Mouse (Mus musculus) frontal cortex, postnatal 14 days (tissue): ENCODE results near the gene Gm10570.

Source experiments
- DNase-seq, 2 experiments: peaks; one replicate each; pipeline ENCODE4 v3.0.0; 2022; ENCODE audit warnings: low spot score in 2 of 2

Gene Gm10570

GRCm38 (mm10) chr4:130306796-130307630, 1.5 kb downstream of the Gm10570 start:
- DNase-seq = no peak

DNA sequence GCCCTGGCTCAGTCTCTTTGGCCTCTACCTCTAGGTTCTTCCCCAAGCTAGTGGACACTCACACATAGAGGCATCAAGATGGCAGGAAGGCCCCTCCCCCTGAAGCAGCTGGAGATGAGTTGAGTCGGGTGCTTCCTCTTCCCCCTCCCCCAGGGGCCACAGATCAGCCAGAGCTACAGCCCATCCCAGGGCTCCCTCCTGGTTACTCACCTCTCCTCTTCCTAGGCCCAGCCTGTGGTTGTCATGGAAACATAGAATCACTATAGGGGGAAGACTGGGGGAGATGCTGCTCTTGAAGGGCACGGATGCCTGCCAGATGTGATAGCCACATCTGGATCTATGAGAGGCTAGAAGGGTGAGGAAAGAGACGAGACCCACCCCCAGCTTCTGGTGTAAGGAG, 3.7 kb downstream of the Gm10570 start:
- DNase-seq = no peak

DNA sequence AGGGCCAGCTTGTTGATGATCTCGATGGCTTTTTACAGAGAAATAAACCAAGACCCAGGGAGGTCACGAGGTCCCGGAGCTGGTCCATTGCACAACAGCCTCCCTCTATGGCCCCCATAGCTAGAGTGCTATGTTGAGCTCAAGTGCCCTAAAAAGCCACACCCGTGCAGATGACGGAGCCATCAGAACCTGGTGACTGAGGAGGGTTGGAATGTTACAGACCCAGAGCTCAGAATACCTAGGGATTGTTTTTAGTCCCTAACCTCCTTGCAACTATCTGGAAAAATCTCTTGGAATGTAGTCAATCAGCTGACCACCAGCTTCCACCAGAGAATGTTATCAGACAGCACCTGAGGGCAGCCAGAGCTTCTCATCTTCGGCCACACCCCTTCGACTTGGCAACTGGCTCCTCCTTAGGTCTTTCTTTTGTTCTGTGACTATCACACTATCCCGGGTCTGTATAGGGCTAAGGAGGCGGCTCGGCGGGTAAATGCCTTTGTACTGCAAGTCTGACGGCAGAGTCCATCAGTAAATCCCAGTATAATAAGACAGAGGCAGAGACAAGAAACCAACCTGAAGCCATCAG, 6.1 kb downstream of the Gm10570 start:
- DNase-seq = no peak

- no peak for DNase-seq
Observed at GRCm38 (mm10) chr4:130299629-130300018, 8.8 kb downstream of the Gm10570 start.

DNA sequence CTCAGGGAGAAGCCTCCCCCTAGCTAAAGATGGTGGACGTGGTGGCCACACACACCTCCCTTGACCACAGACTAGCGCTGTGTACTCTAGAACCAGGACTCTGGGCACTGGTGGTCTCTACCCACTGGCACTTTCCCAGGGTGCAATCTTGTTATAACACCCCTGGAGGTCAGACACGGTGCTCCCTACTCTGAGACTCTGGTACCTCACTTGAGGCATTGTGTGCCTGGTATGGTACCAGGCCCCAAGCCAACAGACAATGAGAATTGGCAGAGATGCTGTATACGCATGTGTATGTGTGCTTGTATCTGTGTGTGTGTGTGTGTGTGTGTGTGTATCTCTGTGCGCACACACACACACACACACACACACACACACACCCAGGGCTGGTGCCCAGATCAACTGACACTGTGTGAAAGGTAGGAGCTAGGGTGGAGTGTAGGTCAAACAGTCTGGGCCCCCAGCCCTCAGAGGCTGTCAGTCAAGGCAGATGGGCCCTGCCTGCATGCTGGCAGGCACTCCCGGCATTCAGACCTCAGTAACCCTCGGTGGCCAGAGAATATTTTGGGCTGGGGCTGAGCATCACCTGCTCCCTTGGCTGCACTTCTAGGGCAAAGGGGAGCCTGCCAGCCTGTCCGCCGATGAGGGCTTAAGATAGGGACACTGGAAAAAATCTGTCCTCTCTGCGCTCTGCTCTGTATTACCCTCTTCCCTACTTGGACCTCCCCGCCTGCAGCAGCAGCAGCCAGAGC, 9.4 kb downstream of the Gm10570 start:
- DNase-seq = no peak

- no peak for DNase-seq
Observed at GRCm38 (mm10) chr4:130297123-130297529, 11.3 kb downstream of the Gm10570 start.

- DNase-seq = no peak
Observed at GRCm38 (mm10) chr4:130296243-130296965, 12.1 kb downstream of the Gm10570 start.

DNA sequence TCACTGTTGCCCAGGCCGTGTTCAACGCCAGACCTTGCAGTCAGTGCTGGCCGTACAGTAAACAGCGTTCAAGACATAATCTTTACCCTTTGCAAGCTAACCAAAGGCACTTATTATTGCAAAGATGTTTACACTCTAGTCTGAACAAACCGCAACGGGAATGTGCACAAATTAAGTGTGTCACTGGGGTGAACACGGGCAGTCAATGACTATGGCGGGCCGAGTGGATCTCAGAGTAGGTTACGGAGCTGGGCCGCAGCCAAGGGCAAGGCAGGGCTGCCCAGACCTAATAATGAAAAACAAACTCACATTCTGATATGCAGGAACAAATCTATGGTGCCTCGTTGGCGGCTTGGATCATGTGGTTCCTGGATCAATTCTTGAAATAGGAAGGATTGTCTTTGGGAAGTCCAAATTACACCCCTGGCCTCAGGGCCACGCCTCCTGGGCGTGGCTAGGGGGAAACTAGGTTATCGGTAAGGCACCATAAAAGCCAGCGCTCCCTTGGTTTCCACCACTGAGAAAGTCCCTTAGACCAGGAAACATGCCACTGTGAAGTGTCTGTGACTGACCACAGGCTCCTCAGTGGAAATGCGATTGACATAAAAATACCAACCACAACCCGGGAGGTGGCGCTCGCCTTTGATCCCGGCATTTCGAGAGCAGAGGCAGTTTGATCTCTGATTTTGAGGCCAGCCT, 13.3 kb downstream of the Gm10570 start:
- DNase-seq = no peak

- no peak for DNase-seq
Observed at GRCm38 (mm10) chr4:130294513-130294912, 14.0 kb downstream of the Gm10570 start.

DNA sequence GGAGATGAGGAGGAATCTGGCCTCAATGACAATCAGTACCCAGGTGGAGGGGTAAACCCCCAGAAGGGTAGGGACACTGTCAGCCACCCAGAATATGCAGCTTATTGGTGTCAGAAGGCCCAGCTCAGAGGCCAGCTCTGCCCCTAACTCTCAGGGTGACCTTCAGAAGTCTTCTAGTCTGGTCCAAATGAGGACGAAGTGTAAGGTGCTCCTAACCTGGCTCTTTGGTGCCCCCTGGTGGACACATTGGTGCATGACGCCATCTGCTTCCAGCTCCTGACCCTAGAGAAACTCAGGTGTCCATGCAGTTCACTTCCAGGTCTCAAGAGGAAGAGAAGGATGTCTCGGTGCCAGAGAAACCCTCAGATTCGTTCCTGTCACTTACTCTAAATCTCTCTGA, 16.2 kb downstream of the Gm10570 start:
- peak in 1 of 2 experiments; percentile 66 for DNase-seq

DNA sequence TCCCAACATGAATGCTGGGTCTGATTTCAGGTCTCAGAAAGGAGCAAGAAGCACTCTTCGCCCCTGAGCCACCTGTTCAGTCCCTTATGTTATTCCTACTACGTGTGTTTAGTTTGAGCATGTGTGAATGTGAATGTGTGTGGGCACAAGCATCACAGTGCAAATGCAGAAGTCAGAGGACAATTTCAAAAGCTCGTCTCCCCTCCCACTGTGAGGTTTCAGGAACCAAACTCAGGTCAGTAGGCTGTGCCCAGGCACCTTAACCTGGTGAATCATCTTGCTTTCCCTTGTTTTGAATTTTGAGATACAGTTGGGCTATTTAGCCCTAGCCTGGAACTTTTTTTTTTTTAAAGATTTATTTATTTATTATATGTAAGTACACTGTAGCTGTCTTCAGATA, 18.6 kb downstream of the Gm10570 start:
- no peak for DNase-seq

GRCm38 (mm10) chr4:130286531-130286930, 21.9 kb downstream of the Gm10570 start:
- DNase-seq = no peak

- no peak for DNase-seq
Observed at GRCm38 (mm10) chr4:130283826-130284225, 24.6 kb downstream of the Gm10570 start.

DNA sequence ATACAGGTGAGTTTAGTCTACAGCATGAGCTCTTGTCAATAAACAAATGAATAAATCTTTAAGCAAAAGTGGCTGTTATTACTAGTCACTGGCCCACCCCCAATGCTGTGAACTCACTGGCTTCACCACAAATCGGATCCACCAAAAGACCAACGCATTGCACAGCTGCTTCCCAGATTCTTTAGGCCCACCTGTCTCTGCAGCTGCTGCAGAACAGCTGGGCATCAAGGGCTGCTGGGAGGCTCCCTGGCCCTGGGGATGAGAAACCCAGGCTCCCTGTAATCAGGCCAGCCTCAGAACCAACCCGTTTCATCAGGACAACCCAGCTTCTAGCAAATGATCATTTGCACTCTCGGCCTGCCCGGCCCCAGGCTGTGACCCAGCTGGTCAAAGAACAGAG, 25.6 kb downstream of the Gm10570 start:
- no peak for DNase-seq

GRCm38 (mm10) chr4:130279105-130279504, 29.4 kb downstream of the Gm10570 start, which contains the start of gene Serinc2:
Gene Serinc2, minus strand, starts transcription at chr4:130279205.
- no peak for DNase-seq

DNA sequence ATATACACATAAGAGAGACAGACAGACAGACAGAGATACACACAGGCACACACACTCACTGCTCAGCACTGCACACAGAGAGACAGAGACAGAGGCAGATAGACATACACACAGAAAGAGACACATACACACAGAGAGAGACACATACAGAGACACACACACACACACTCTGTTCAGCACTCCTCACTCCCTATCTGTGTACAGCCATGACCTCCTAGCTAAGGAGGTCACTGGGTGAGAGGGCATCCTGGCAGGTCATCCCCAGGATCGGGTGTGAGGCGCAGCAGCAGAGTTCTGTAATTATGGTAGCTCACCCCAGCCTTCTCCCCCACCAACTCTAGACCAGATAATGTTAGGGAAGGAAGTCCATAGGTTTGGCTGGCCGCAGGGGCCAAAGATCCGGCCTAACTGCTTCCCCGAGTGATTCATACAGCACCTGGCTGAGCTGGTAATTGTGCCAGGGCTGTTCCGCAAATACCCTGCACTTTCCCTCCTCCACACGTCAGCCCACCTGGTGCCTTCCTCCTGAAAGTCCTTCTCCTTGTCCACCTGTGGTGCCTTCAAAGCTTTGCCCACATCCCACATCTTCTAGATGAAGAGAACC, 31.8 kb downstream of the Gm10570 start:
- no peak for DNase-seq

DNA sequence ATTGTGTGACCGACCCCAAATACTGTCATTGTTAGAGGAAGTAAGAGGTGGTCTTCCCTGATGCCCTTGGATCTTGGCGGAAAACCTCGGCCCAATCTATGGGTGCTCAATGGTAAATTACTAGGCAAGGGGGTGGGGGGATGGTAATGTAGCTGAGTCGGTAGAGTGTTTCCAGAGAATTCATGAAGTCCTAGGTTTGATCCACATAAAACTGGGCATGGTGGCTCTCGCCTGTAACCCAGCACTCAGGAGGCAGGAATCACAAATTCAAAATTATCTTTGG, 32.7 kb downstream of the Gm10570 start:
- DNase-seq = no peak

- DNase-seq = no peak
Observed at GRCm38 (mm10) chr4:130275016-130275822, 33.3 kb downstream of the Gm10570 start.

DNA sequence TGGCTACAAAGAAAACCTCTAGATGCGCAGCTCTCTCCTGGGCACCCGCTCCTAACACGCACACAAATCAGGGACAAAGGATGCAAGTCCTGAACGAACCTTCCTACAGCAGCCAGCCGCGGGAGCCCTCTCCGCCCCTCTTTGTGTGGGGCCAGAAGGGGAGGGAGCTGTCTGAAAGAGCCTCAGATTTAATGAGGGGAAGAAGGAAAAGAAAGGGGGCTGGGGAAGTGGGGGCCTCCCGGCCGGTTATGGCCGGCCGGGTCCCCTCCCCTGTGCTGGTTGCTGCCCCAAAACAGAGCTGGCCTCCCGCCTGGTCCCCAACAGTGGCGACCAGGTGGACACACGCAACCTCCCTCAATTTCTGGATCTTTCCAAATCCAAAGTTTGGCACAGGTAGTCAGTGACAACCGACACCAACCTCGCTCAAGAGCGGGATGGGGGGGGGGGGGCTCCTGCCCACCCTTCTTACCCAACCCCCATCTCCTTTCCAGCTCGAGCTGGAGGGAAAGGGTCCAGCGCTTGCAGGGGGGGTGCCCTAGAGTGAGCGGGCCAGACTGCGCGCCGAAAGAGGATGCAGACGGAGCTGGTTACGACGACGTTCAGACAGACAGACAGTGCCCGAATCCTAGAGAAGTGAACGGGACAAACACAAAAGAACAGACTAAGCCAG, 34.0 kb downstream of the Gm10570 start:
- DNase-seq = no peak
